Mouse (Mus musculus) midbrain, embryonic 16.5 days (tissue): ENCODE results near the gene Fam186b. TPM values are rescaled to one million over a fixed set of nuclear protein-coding genes. Genes with fewer than 3 reads are reported as not detected.
"Not testable (repeated sequence)": the region's sequence is repeated elsewhere in the genome, so short reads cannot be mapped to it uniquely, and the experiment has no call there.

Experiments
- ATAC-seq: fragments of 200-750 bp; cut with Nextera tagmentation; 2 replicates; pipeline ENCODE4 v1.8.0; 2017; ENCODE audit warnings: moderate TSS enrichment
- H3K27ac ChIP-seq: fragments of 300-500 bp; sonication (generic); 2 replicates; pipeline ENCODE4 v1.5.1; 2014; ENCODE audit warnings: mild to moderate bottlenecking, low read length, mixed read lengths
- H3K27me3 ChIP-seq: fragments of 300-500 bp; sonication (generic); 2 replicates; pipeline ENCODE4 v1.6.1; 2014; ENCODE audit warnings: low read depth, low read length, mixed read lengths; ENCODE audit not compliant: control insufficient read depth, insufficient read depth
- H3K36me3 ChIP-seq: fragments of 300-500 bp; sonication (generic); 2 replicates; pipeline ENCODE4 v1.6.1; 2014; ENCODE audit warnings: mild to moderate bottlenecking, low read length, moderate library complexity, mixed read lengths; ENCODE audit not compliant: control insufficient read depth, insufficient read depth
- H3K4me1 ChIP-seq: fragments of 300-500 bp; sonication (generic); 2 replicates; pipeline ENCODE4 v1.6.1; 2014; ENCODE audit warnings: mild to moderate bottlenecking, low read length, mixed read lengths; ENCODE audit not compliant: control insufficient read depth, insufficient read depth
- H3K4me2 ChIP-seq: fragments of 300-500 bp; sonication (generic); 2 replicates; pipeline ENCODE4 v1.6.1; 2014; ENCODE audit warnings: mild to moderate bottlenecking, low read length, mixed read lengths
- H3K4me3 ChIP-seq: fragments of 300-500 bp; sonication (generic); 2 replicates; pipeline ENCODE4 v1.5.1; 2014; ENCODE audit warnings: low read depth, mild to moderate bottlenecking, low read length, moderate library complexity, mixed read lengths
- H3K9ac ChIP-seq: fragments of 300-500 bp; sonication (generic); 2 replicates; pipeline ENCODE4 v1.6.1; 2014; ENCODE audit warnings: low read depth, low read length, mixed read lengths
- H3K9me3 ChIP-seq: fragments of 300-500 bp; sonication (generic); replicated peaks from 2 replicates; pipeline ENCODE4 v1.6.1; 2014; ENCODE audit warnings: mild to moderate bottlenecking, low read length, mixed read lengths; ENCODE audit not compliant: control insufficient read depth, poor library complexity, severe bottlenecking
- WGBS: fragments of 180-500 bp; shearing (Covaris S2); extraction: QIAGEN DNeasy Blood & Tissue Kit; methylation state at CpG from one replicate; pipeline ENCODE4 v1.1.7; 2014; 5-methylcytosine and 5-hydroxymethylcytosine counted together
- polyA plus RNA-seq: library from polyadenylated mRNA; unstranded; fragments of >200 nt; fragmentation: Nextera tagmentation; extraction: Ambion mirVana; gene quantifications from 2 replicates; pipeline ENCODE4 v1.2.1, GENCODE M21; 2015

The Fam186b gene
- polyA plus RNA-seq, 1 experiment from 2014 or later = 0.53 TPM

DNA sequence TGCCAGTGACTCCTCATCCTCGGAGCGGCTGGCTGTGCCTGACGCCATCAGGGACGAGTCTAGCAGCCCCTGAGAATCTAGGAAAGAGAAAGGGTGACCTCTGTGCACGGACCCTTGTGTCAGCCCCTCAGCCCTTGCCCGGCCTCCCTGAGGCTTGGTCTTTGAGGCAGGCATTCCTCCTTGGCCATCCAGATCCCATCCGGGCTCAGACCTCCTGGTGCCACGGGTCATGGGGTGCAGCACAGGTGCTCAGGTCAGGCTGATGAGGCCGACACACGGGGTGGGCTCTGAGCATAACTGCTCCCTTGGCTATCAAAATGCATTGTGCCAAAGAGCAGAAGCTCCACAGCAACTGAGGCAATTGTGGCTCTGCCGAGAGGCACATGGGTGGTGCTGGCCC lies 45.8 kb downstream of the Fam186b start:
- Histone ChIP-seq H3K27ac (no peak overlapping the region), H3K9me3 (no peaks in the 10 kb centered on the region), H3K4me1 (peaks cover 12% of the 10 kb centered on the region), H3K4me3 (no peak overlapping the region), H3K4me2 (no peak overlapping the region), H3K9ac (no peak overlapping the region), H3K36me3 (peaks cover 17% of the 10 kb centered on the region), H3K27me3 (no peaks in the 10 kb centered on the region)
- ATAC-seq = no peak
- 94% methylated on average over 11 of the region's 11 CpGs for WGBS

DNA sequence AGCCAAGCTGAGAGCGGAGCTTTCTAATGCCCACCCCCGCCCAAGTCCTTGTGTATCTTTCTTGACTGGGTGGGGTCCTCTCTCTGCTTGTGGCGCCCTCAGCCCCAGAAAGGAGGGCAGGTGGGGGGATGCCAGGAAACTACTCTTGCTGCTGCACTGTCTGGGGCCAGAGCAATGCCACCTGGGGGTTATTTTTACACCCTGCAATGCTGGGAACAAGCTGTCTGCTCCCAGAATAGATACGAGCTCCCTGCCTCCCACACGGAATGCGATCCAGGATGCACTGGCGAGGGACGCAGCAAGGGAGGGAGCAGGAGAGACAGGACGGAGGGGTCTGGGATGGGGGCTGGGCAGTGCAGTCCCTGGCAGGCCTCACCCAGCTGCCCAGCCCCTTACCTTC lies 46.7 kb downstream of the Fam186b start:
- Histone ChIP-seq H3K36me3 (peaks cover 23% of the 10 kb centered on the region), H3K4me2 (no peak overlapping the region), H3K27me3 (no peaks in the 10 kb centered on the region), H3K4me3 (no peak overlapping the region), H3K9ac (no peak overlapping the region), H3K9me3 (no peaks in the 10 kb centered on the region), H3K4me1 (peaks cover 12% of the 10 kb centered on the region), H3K27ac (no peak overlapping the region)
- WGBS = 78% methylated on average over 9 of the region's 9 CpGs
- ATAC-seq = no peak

DNA sequence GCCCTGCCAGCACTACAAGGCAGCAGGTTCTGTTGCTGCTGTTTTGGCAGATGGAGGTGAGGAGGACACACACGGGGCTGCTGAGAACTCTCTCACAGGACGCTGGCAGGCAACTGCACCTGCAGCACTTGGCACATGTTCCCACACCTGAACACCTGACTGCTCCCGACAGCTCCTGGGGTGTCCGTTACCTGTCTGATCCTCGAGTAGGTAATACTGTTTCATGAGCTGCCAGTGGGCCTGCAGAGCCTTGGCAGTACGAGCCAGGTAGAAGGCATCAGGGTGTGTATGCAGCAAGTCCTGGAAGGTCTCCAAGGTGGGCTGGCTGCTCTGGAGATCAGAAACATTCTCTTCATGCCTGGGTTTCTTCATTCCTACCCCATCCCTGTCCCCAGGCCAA lies 49.0 kb downstream of the Fam186b start:
- H3K27me3 ChIP-seq, H3K9ac ChIP-seq, ATAC-seq, H3K9me3 ChIP-seq, H3K4me2 ChIP-seq, H3K4me1 ChIP-seq, H3K27ac ChIP-seq, H3K4me3 ChIP-seq: not testable (repeated sequence)
- H3K36me3 ChIP-seq = peaks cover 32% of the 10 kb centered on the region
- 90% methylated on average over 6 of the region's 6 CpGs for WGBS

DNA sequence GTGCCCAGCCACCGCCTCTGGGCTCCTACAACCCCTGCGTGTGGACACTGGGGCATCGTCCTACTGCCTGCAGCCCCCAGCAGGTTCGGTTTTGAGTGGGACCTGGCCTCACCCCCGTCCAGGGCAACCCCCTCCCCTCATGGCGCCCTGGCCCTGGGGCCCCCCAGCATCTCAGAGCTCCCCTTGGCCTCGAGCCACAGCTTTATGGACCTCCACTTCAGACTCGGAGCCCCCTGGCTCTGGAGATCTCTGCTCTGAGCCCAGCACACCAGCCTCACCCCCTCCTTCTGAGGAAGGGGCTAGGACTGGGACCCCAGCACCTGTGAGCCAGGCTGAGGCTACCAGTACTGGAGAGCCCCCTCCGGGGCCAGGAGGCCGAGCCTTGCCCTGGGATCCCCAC lies 53.6 kb downstream of the Fam186b start:
- Histone ChIP-seq H3K36me3 (peaks cover 31% of the 10 kb centered on the region), H3K4me3 (no peak overlapping the region), H3K27me3 (no peaks in the 10 kb centered on the region), H3K9me3 (no peaks in the 10 kb centered on the region), H3K4me2 (no peak overlapping the region), H3K9ac (no peak overlapping the region), H3K27ac (no peak overlapping the region), H3K4me1 (no peaks in the 10 kb centered on the region)
- ATAC-seq = no peak
- 92% methylated on average over 10 of the region's 10 CpGs for WGBS

DNA sequence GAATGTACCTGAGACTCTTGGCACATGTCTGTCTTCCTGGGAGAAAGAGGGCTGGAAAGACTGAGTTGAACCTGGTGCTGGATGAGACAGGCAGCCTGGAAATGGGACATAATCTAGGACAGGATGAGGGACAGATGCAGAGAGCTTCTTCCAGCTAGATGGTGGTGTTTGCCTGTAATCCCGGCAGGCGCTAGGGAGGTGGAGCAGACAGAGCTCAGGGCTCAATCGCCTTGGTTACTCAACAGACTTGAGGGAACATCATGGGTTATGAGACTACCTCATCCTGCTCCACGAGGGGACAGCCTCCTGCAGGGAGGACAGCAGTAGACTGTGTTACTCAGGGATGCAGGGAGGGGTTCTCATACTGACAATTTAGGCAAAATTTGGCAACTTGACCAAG lies 54.4 kb downstream of the Fam186b start:
- H3K9me3 ChIP-seq = no peaks in the 10 kb centered on the region
- H3K27me3 ChIP-seq = no peaks in the 10 kb centered on the region
- H3K9ac ChIP-seq = no peak overlapping the region
- peaks cover 30% of the 10 kb centered on the region for H3K36me3 ChIP-seq
- ATAC-seq = no peak
- no peak overlapping the region for H3K4me2 ChIP-seq
- no peak overlapping the region for H3K4me3 ChIP-seq
- WGBS = 51% methylated on average over 4 of the region's 4 CpGs
- no peaks in the 10 kb centered on the region for H3K4me1 ChIP-seq
- H3K27ac ChIP-seq = no peak overlapping the region

DNA sequence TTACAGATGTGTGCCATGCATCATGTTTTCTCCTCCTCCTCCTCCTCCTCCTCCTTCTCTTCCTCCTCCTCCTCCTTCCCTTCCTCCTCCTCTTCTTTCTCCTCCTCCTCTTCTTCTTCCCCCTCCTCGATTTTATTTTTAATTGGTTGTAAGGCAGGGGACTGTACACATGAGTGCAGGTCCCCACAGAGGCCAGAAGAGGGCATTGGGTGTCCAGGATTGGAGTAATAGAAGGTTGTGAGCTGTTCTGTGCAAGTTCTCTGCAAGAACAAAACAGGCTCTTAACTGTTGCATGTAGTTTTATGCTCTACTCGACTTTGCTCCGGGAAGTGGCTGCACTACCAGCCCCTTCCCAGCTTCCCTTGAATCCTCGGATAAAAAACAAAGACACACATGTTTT lies 55.6 kb downstream of the Fam186b start:
- Histone ChIP-seq H3K9ac (no peak overlapping the region), H3K4me2 (no peak overlapping the region), H3K4me1 (no peaks in the 10 kb centered on the region), H3K27me3 (no peaks in the 10 kb centered on the region), H3K4me3 (no peak overlapping the region), H3K27ac (no peak overlapping the region), H3K9me3 (no peaks in the 10 kb centered on the region), H3K36me3 (peaks cover 23% of the 10 kb centered on the region; the same call in 1 of the 2 replicates)
- WGBS = 81% methylated on average over 4 of the region's 4 CpGs
- no peak for ATAC-seq

DNA sequence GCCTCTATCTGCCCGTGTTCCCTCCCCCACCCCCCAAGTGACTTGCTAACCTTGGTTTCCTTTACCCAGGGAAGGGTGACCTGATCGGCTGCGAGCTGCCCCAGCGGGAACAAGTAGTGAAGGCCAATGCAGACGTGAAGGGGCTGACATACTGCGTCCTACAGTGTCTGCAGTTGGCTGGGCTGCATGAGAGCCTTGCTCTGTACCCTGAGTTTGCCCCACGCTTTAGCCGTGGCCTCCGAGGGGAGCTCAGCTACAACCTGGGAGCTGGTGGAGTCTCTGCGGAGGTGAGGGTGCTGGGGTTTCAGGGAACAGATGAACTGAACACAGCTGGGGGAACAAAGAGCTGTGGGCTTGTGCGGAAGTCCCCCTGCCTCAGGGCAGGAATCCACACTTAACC lies 57.7 kb downstream of the Fam186b start:
- H3K9ac ChIP-seq = no peak overlapping the region
- ATAC-seq = no peak
- H3K9me3 ChIP-seq = no peaks in the 10 kb centered on the region
- 66% methylated on average over 11 of the region's 11 CpGs for WGBS
- H3K4me3 ChIP-seq = no peak overlapping the region
- no peak overlapping the region for H3K27ac ChIP-seq
- no peaks in the 10 kb centered on the region; the same call in 1 of the 2 replicates for H3K27me3 ChIP-seq
- H3K4me2 ChIP-seq = no peak overlapping the region
- H3K4me1 ChIP-seq = no peaks in the 10 kb centered on the region
- peaks cover 11% of the 10 kb centered on the region; the same call in 1 of the 2 replicates for H3K36me3 ChIP-seq

DNA sequence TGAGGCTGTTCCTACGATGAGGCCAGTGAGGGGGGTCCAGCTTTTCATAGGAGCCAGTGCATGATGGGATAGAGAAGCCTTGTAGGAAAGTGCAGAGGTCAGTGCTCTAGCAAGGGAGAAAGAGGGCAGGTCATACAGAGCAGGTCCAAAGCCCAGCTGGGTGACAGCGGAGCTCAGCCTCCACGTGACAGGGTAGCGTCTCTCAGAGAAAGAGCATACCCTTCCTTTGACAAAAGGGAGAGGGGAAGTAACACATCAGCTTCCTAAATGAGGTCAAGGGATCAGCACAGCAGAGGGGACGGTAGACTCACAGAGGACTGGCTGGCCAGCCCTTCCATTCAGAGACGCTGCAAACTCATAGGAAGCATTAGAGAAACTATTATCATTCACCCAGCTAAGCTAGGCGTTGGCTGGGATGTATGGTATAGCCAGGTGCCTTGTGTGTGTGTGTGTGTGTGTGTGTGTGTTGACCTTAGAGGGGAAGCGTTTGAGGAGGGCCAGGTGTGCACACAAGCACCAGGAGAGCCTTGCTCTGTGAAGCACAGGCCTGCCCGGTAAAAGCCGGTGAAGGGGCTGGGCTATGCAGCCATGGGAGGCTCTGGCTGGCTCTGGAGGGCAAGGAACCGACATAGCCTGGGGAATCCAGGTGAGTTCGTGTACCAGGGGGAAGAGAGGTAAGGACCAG lies 61.2 kb downstream of the Fam186b start:
- ATAC-seq = no peak
- no peaks in the 10 kb centered on the region for H3K9me3 ChIP-seq
- no peak overlapping the region for H3K4me3 ChIP-seq
- H3K4me2 ChIP-seq = no peak overlapping the region
- no peaks in the 10 kb centered on the region for H3K36me3 ChIP-seq
- H3K27me3 ChIP-seq = peaks cover 2% of the 10 kb centered on the region
- H3K4me1 ChIP-seq = no peaks in the 10 kb centered on the region
- H3K27ac ChIP-seq = no peak overlapping the region
- WGBS = 59% methylated on average over 12 of the region's 12 CpGs
- no peak overlapping the region for H3K9ac ChIP-seq

DNA sequence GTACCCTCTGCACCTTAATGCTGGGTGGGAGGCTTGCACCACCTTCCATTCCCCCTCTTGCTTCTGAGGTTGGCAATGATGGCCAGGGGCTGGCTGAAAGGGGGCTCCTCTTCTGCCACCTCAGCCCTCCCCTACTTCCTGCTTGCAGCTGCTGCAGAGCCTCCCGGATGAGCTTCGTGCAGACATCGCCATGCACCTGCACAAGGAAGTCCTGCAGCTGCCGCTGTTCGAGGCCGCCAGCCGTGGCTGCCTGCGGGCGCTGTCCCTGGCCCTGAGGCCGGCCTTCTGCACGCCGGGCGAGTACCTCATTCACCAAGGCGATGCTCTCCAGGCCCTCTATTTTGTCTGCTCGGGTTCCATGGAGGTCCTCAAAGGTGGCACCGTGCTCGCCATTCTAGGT lies 62.0 kb downstream of the Fam186b start:
- 66% methylated on average over 17 of the region's 17 CpGs for WGBS
- Histone ChIP-seq H3K9ac (no peak overlapping the region), H3K27me3 (peaks cover 8% of the 10 kb centered on the region), H3K36me3 (no peaks in the 10 kb centered on the region), H3K9me3 (no peaks in the 10 kb centered on the region), H3K4me3 (no peak overlapping the region), H3K4me2 (no peak overlapping the region), H3K4me1 (no peaks in the 10 kb centered on the region), H3K27ac (no peak overlapping the region)
- no peak for ATAC-seq
